Mouse (Mus musculus) stomach, embryonic 15.5 days (tissue): ENCODE measurements at regions not wholly inside any gene's neighbourhood (a gene's known extent, or its start where the extent isn't known, plus 50 kb on each side); places are given as distances from the start of the nearest gene placed in this dataset.

ENCODE experiments used
- ATAC-seq: fragments of 200-750 bp; cut with Nextera tagmentation; 2 replicates; pipeline ENCODE4 v1.8.0; 2017; ENCODE audit warnings: low read depth, moderate number of reproducible peaks, moderate TSS enrichment; ENCODE audit not compliant: insufficient read depth, low FRiP score
- H3K27ac ChIP-seq: fragments of 300-500 bp; sonication (generic); 2 replicates; pipeline ENCODE4 v1.5.1; 2015; ENCODE audit warnings: mild to moderate bottlenecking, inconsistent platforms
- H3K27me3 ChIP-seq: fragments of 300-500 bp; sonication (generic); replicated peaks from 2 replicates; pipeline ENCODE4 v1.6.1; 2015; ENCODE audit warnings: inconsistent platforms
- H3K36me3 ChIP-seq: fragments of 300-500 bp; sonication (generic); 2 replicates; pipeline ENCODE4 v1.6.1; 2015; ENCODE audit warnings: inconsistent platforms
- H3K4me1 ChIP-seq: fragments of 300-500 bp; sonication (generic); 2 replicates; pipeline ENCODE4 v1.6.1; 2015; ENCODE audit warnings: inconsistent platforms
- H3K4me2 ChIP-seq: fragments of 300-500 bp; sonication (generic); 2 replicates; pipeline ENCODE4 v1.6.1; 2015; ENCODE audit warnings: mild to moderate bottlenecking, inconsistent platforms
- H3K4me3 ChIP-seq: fragments of 300-500 bp; sonication (generic); replicated peaks from 2 replicates; pipeline ENCODE4 v1.5.1; 2015; ENCODE audit warnings: inconsistent platforms
- H3K9ac ChIP-seq: fragments of 300-500 bp; sonication (generic); 2 replicates; pipeline ENCODE4 v1.6.1; 2015; ENCODE audit warnings: inconsistent platforms
- H3K9me3 ChIP-seq: fragments of 300-500 bp; sonication (generic); 2 replicates; pipeline ENCODE4 v1.6.1; 2016; ENCODE audit warnings: inconsistent platforms
- WGBS: fragments of 180-500 bp; shearing (Covaris S2); methylation state at CpG from one replicate; pipeline ENCODE4 v1.1.7; 2015; 5-methylcytosine and 5-hydroxymethylcytosine counted together

DNA sequence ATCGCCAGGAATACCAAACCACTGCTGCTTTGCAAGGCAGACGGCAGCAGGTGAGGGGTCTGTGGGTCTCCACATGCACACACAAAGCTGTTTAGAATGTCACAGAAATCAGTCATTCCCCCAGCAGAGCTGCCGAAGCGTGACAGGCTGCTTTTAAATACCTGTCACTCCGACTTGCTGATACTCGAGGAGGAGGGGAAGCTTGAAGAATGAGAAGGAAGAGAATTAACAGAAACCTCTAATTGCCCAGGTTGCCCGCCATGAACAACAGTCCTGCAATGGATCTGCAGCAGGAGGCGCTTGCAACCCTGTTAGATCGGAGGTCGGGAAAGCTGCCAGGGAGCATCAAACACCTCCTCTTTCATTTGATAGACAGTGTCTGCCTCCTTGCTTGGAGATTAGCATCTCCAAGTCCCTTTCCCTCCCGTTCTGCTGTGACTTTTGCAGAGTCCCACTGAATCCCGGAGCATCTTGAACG lies 150.5 kb downstream of the Abhd5 start:
- Histone ChIP-seq H3K4me2 (no peak overlapping the region), H3K4me1 (no peaks in the 10 kb centered on the region), H3K9me3 (no peaks in the 10 kb centered on the region), H3K27ac (no peak overlapping the region), H3K9ac (no peak overlapping the region), H3K4me3 (no peak overlapping the region), H3K27me3 (no peaks in the 10 kb centered on the region), H3K36me3 (no peaks in the 10 kb centered on the region)
- ATAC-seq: no peak
- 32% methylated on average over 13 of the region's 13 CpGs for WGBS

DNA sequence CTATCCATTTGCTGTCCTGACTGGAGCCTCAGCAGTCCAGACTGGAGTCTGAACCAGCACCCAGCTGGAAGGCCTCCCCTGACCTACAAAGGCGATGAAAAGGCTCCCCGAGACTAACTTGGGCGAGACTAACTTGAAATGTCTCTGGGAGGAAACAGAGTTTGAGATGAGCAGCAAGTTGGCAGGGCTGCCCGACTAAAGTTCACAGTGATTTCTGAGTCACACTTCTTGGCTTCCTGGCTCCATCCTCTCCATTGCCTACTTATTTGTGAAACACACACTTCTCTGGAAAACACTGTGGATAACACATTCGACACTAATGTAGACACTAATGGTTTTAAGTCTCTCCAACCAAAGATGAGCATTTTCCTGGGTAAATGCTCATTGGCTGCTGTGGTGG lies 170.2 kb downstream of the Abhd5 start:
- Histone ChIP-seq H3K4me2 (no peak overlapping the region), H3K9me3 (no peaks in the 10 kb centered on the region), H3K27ac (no peak overlapping the region), H3K9ac (no peak overlapping the region), H3K27me3 (no peaks in the 10 kb centered on the region), H3K4me3 (no peak overlapping the region), H3K36me3 (no peaks in the 10 kb centered on the region), H3K4me1 (no peaks in the 10 kb centered on the region)
- ATAC-seq: no peak
- WGBS: 65% methylated on average over 5 of the region's 5 CpGs

- no peaks in the 10 kb centered on the region for H3K4me1 ChIP-seq
- no peak overlapping the region for H3K4me2 ChIP-seq
- no peak overlapping the region for H3K4me3 ChIP-seq
- no peaks in the 10 kb centered on the region for H3K27me3 ChIP-seq
- H3K9me3 ChIP-seq: no peaks in the 10 kb centered on the region
- H3K9ac ChIP-seq: no peak overlapping the region
- WGBS: 46% methylated on average over 10 of the region's 10 CpGs
- ATAC-seq: no peak
- no peak overlapping the region for H3K27ac ChIP-seq
- no peaks in the 10 kb centered on the region for H3K36me3 ChIP-seq
Observed at GRCm38 (mm10) chr9:122525621-122526055, 174.2 kb downstream of the Abhd5 start.

GRCm38 (mm10) chr9:122528267-122528666 lies 176.9 kb downstream of the Abhd5 start:
- ATAC-seq: no peak
- Histone ChIP-seq H3K27me3 (no peaks in the 10 kb centered on the region), H3K4me2 (no peak overlapping the region), H3K4me1 (no peaks in the 10 kb centered on the region), H3K36me3 (no peaks in the 10 kb centered on the region), H3K27ac (no peak overlapping the region), H3K9me3 (no peaks in the 10 kb centered on the region), H3K4me3 (no peak overlapping the region), H3K9ac (no peak overlapping the region)
- WGBS: 47% methylated on average over 6 of the region's 6 CpGs

GRCm38 (mm10) chr9:122529721-122530120 lies 178.3 kb downstream of the Abhd5 start:
- Histone ChIP-seq H3K36me3 (no peaks in the 10 kb centered on the region), H3K27me3 (no peaks in the 10 kb centered on the region), H3K4me1 (0 out of 2 replicates have a peak, but pooled peaks cover 8% of the 10 kb centered on the region), H3K4me2 (no peak overlapping the region), H3K9me3 (no peaks in the 10 kb centered on the region), H3K9ac (no peak overlapping the region), H3K4me3 (no peak overlapping the region), H3K27ac (no peak overlapping the region)
- ATAC-seq: no peak

- Histone ChIP-seq H3K4me2 (no peak overlapping the region), H3K4me1 (0 out of 2 replicates have a peak, but pooled peaks cover 8% of the 10 kb centered on the region)
- 79% methylated on average over 2 of the region's 2 CpGs for WGBS
Observed at GRCm38 (mm10) chr9:122531806-122532205, 180.4 kb downstream of the Abhd5 start.

DNA sequence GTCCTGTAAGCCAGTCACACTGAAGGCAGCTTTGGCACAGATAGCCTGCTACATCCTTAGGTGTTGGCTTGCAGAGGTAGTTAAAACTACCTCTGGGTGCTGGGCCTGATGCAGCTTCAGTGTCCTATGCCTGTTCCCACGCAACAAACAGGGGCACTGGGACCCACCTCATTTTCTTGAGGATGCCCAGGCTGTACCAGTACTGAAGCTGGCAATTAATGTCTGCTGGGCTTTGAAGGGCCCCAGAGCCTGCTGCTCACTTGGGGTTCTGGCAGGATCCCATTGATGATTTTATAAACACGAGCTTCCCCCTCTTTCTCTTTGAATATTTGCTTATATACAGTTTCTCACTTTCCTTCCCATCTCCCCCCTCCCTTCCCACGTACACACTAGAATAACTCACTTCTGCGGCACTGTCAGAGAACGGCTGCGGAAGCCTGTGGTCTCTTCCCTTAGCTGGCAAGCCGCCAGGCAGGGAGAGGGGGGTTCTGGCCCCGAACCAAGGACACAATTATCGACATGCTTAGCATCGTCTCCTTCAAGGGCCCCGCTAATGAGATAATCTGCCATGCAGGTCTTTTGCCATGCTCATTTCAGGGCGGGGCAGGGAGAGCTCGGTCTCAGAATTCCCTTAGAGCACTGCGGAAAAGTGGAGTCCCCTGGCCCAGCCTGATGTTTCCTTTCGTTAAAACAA lies 182.9 kb downstream of the Abhd5 start:
- WGBS: 30% methylated on average over 15 of the region's 15 CpGs
- Histone ChIP-seq H3K27ac (no peak overlapping the region), H3K4me1 (0 out of 2 replicates have a peak, but pooled peaks cover 8% of the 10 kb centered on the region), H3K9me3 (no peaks in the 10 kb centered on the region), H3K36me3 (no peaks in the 10 kb centered on the region), H3K9ac (no peak overlapping the region), H3K4me2 (no peak overlapping the region), H3K4me3 (no peak overlapping the region), H3K27me3 (no peaks in the 10 kb centered on the region)
- ATAC-seq: no peak

More at GRCm38 (mm10) chr9:122531806-122532205, 180.4 kb downstream of the Abhd5 start:
- Histone ChIP-seq H3K36me3 (no peaks in the 10 kb centered on the region), H3K9ac (no peak overlapping the region), H3K27me3 (no peaks in the 10 kb centered on the region), H3K9me3 (no peaks in the 10 kb centered on the region), H3K4me3 (no peak overlapping the region), H3K27ac (no peak overlapping the region)
- no peak for ATAC-seq

DNA sequence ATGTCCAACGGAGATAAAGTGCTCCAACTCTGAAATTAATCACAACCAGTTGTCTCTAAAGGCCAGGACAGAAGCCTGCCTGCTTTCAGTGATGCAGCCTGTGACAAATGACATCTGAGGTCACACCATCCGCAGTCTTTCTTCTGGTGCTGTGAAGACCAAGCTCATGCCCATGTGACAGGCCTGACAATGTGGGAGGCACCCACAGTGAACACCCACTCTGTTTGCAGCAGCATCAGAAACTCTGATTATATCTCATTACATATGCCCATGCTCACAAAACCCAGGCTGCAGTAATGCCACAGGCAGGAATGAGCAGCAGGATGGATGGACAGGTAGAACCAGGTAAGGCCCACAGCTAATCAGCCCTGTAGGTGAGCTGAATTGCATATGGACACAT lies 183.6 kb downstream of the Abhd5 start:
- Histone ChIP-seq H3K27ac (no peak overlapping the region), H3K4me1 (0 out of 2 replicates have a peak, but pooled peaks cover 8% of the 10 kb centered on the region), H3K4me3 (no peak overlapping the region), H3K36me3 (no peaks in the 10 kb centered on the region), H3K9ac (no peak overlapping the region), H3K4me2 (no peak overlapping the region), H3K27me3 (no peaks in the 10 kb centered on the region), H3K9me3 (no peaks in the 10 kb centered on the region)
- 50% methylated on average over 2 of the region's 2 CpGs for WGBS
- ATAC-seq: no peak

- no peak overlapping the region for H3K27ac ChIP-seq
- H3K4me2 ChIP-seq: no peak overlapping the region
- ATAC-seq: no peak
- H3K4me1 ChIP-seq: no peaks in the 10 kb centered on the region
- no peak overlapping the region for H3K4me3 ChIP-seq
- H3K36me3 ChIP-seq: no peaks in the 10 kb centered on the region
- no peaks in the 10 kb centered on the region for H3K27me3 ChIP-seq
- WGBS: 30% methylated on average over 3 of the region's 3 CpGs
- no peak overlapping the region for H3K9ac ChIP-seq
- no peaks in the 10 kb centered on the region for H3K9me3 ChIP-seq
Observed at GRCm38 (mm10) chr9:122540091-122540490, 188.7 kb downstream of the Abhd5 start.

GRCm38 (mm10) chr9:122556051-122556450 lies 191.1 kb upstream of the Topaz1 start:
- no peaks in the 10 kb centered on the region for H3K4me1 ChIP-seq
- no peaks in the 10 kb centered on the region for H3K36me3 ChIP-seq
- no peaks in the 10 kb centered on the region for H3K27me3 ChIP-seq
- no peak for ATAC-seq
- H3K4me2 ChIP-seq: no peak overlapping the region
- 81% methylated on average over 9 of the region's 9 CpGs for WGBS
- H3K4me3 ChIP-seq: no peak overlapping the region
- H3K9me3 ChIP-seq: no peaks in the 10 kb centered on the region
- no peak overlapping the region for H3K9ac ChIP-seq
- H3K27ac ChIP-seq: no peak overlapping the region

- Histone ChIP-seq H3K27ac (no peak overlapping the region), H3K9ac (no peak overlapping the region), H3K36me3 (no peaks in the 10 kb centered on the region), H3K27me3 (peaks cover 41% of the 10 kb centered on the region), H3K9me3 (no peaks in the 10 kb centered on the region), H3K4me3 (no peak overlapping the region), H3K4me2 (no peak overlapping the region), H3K4me1 (peaks cover 21% of the 10 kb centered on the region)
- ATAC-seq: no peak
- WGBS: 76% methylated on average over 3 of the region's 3 CpGs
Observed at GRCm38 (mm10) chr9:122566060-122566459, 181.1 kb upstream of the Topaz1 start.

- Histone ChIP-seq H3K4me3 (peak overlapping the region; percentile 38), H3K9ac (no peak overlapping the region), H3K27ac (no peak overlapping the region), H3K4me1 (peaks cover 28% of the 10 kb centered on the region), H3K4me2 (peak overlapping the region; percentile 82), H3K27me3 (peaks cover 67% of the 10 kb centered on the region), H3K36me3 (no peaks in the 10 kb centered on the region), H3K9me3 (no peaks in the 10 kb centered on the region)
- ATAC-seq: no peak; the same call in 1 of the 2 replicates
- under 1% methylated on average over 67 of the region's 68 CpGs for WGBS
Observed at GRCm38 (mm10) chr9:122568691-122569441, 178.3 kb upstream of the Topaz1 start.
